Mouse (Mus musculus) ES-Bruce4 (cell line): ENCODE data around the gene Ap5s1. TPM values are rescaled to one million over a fixed set of nuclear protein-coding genes. Genes with fewer than 3 reads are reported as not detected.

Source experiments
- H3K27ac ChIP-seq: 2 replicates; pipeline ENCODE4 v1.5.1; 2012; ENCODE audit warnings: low read length, inconsistent platforms; ENCODE audit not compliant: insufficient read depth
- H3K27me3 ChIP-seq: 2 replicates; pipeline ENCODE4 v1.6.1; 2012; ENCODE audit warnings: mild to moderate bottlenecking, low read length, inconsistent platforms; ENCODE audit not compliant: control insufficient read depth, poor library complexity, insufficient read depth, severe bottlenecking
- H3K36me3 ChIP-seq: 2 replicates; pipeline ENCODE4 v1.6.1; 2012; ENCODE audit warnings: inconsistent platforms, mild to moderate bottlenecking, low read length, moderate library complexity; ENCODE audit not compliant: control insufficient read depth, poor library complexity, insufficient read depth, severe bottlenecking
- H3K4me1 ChIP-seq: one replicate; pipeline ENCODE4 v1.8.1; 2011; ENCODE audit warnings: low read length; ENCODE audit not compliant: control insufficient read depth, insufficient read depth
- H3K4me3 ChIP-seq: 2 replicates; pipeline ENCODE4 v1.5.1; 2011; ENCODE audit warnings: low read depth, mild to moderate bottlenecking, low read length
- H3K9ac ChIP-seq: 2 replicates; pipeline ENCODE4 v1.6.1; 2012; ENCODE audit warnings: low read depth, mild to moderate bottlenecking, inconsistent platforms; ENCODE audit not compliant: poor library complexity, severe bottlenecking
- H3K9me3 ChIP-seq: replicated peaks from 2 replicates; pipeline ENCODE4 v1.6.1; 2012; ENCODE audit warnings: mild to moderate bottlenecking, low read length, inconsistent platforms; ENCODE audit not compliant: control insufficient read depth, poor library complexity, insufficient read depth, severe bottlenecking
- CTCF ChIP-seq: IDR thresholded peaks from one replicate; pipeline ENCODE4 v1.8.1; 2011; ENCODE audit warnings: low read depth, low read length
- EP300 ChIP-seq: IDR thresholded peaks from 2 replicates; pipeline ENCODE4 v1.6.1; 2011; ENCODE audit warnings: low read depth, low read length; ENCODE audit not compliant: insufficient read depth
- POLR2A ChIP-seq: IDR thresholded peaks from one replicate; pipeline ENCODE4 v1.8.1; 2011; ENCODE audit warnings: low read length; ENCODE audit not compliant: insufficient read depth
- polyA plus RNA-seq: library from polyadenylated mRNA; stranded (reverse); fragments of >200 nt; gene quantifications from 2 replicates; pipeline ENCODE4 v1.2.4, GENCODE M21; 2011; ENCODE audit warnings: low read depth; ENCODE audit not compliant: missing spikeins, insufficient read depth, insufficient read length

Gene Ap5s1
- polyA plus RNA-seq, 1 experiment, result 8.5 TPM

GRCm38 (mm10) chr2:131209969-131210792 is 3.3 kb downstream of the Ap5s1 start:
- no peaks in the 10 kb centered on the region for H3K27me3 ChIP-seq
- no peaks in the 10 kb centered on the region for H3K4me1 ChIP-seq
- no peaks in the 10 kb centered on the region for H3K36me3 ChIP-seq
- TF ChIP-seq EP300, result peak; percentile 48; the same call in 1 of the 2 replicates
- TF ChIP-seq CTCF, result peak; percentile 70
- TF ChIP-seq POLR2A, result no peak
- H3K4me3 ChIP-seq, result peak overlapping the region; percentile 79
- H3K27ac ChIP-seq, result 0 out of 2 replicates have a peak overlapping the region, but pooled peaks have one; percentile 7
- H3K9ac ChIP-seq, result peak overlapping the region; percentile 53
- no peaks in the 10 kb centered on the region for H3K9me3 ChIP-seq

GRCm38 (mm10) chr2:131211026-131211615 is 4.2 kb downstream of the Ap5s1 start:
- H3K36me3 ChIP-seq, result no peaks in the 10 kb centered on the region
- no peak overlapping the region for H3K27ac ChIP-seq
- peak overlapping the region; percentile 53 for H3K9ac ChIP-seq
- no peaks in the 10 kb centered on the region for H3K9me3 ChIP-seq
- H3K27me3 ChIP-seq, result no peaks in the 10 kb centered on the region
- H3K4me1 ChIP-seq, result peaks cover 2% of the 10 kb centered on the region
- H3K4me3 ChIP-seq, result peak overlapping the region; percentile 10; the same call in 1 of the 2 replicates
- no peak for TF ChIP-seq CTCF
- TF ChIP-seq POLR2A, result no peak
- no peak for TF ChIP-seq EP300

GRCm38 (mm10) chr2:131213773-131214172 is 6.9 kb downstream of the Ap5s1 start:
- no peak overlapping the region for H3K4me3 ChIP-seq
- no peaks in the 10 kb centered on the region for H3K9me3 ChIP-seq
- peaks cover 5% of the 10 kb centered on the region for H3K4me1 ChIP-seq
- TF ChIP-seq POLR2A (no peak), EP300 (no peak), CTCF (no peak)
- no peaks in the 10 kb centered on the region for H3K36me3 ChIP-seq
- H3K27ac ChIP-seq, result no peak overlapping the region
- no peaks in the 10 kb centered on the region for H3K27me3 ChIP-seq
- no peak overlapping the region for H3K9ac ChIP-seq

- TF ChIP-seq POLR2A, result no peak
- no peak for TF ChIP-seq EP300
- no peak for TF ChIP-seq CTCF
- no peaks in the 10 kb centered on the region for H3K9me3 ChIP-seq
Observed at GRCm38 (mm10) chr2:131215941-131216858, 9.3 kb downstream of the Ap5s1 start.

GRCm38 (mm10) chr2:131220030-131220429 is 13.2 kb downstream of the Ap5s1 start:
- H3K27ac ChIP-seq, result no peak overlapping the region
- H3K4me1 ChIP-seq, result peaks cover 5% of the 10 kb centered on the region
- TF ChIP-seq CTCF (no peak), EP300 (no peak), POLR2A (no peak)
- no peaks in the 10 kb centered on the region for H3K9me3 ChIP-seq
- no peaks in the 10 kb centered on the region for H3K36me3 ChIP-seq
- H3K9ac ChIP-seq, result no peak overlapping the region
- H3K27me3 ChIP-seq, result no peaks in the 10 kb centered on the region
- H3K4me3 ChIP-seq, result no peak overlapping the region

More at GRCm38 (mm10) chr2:131215941-131216858, 9.3 kb downstream of the Ap5s1 start:
- Histone ChIP-seq H3K9ac (no peak overlapping the region), H3K27ac (no peak overlapping the region), H3K4me1 (peaks cover 5% of the 10 kb centered on the region), H3K27me3 (no peaks in the 10 kb centered on the region), H3K4me3 (no peak overlapping the region), H3K36me3 (no peaks in the 10 kb centered on the region)
